8 mouse cellular contexts compared by ENCODE assay signal in genomic region chr16:20497980-20498676, GRCm38 (mm10). TPM values are rescaled to one million over a fixed set of nuclear protein-coding genes. Genes with fewer than 3 reads are reported as not detected.
A peak's percentile ranks its signal among the peaks of the same experiment; 100 is the strongest.
DNase-seq lines count a peak whose midpoint lies in the region; ATAC-seq and TF ChIP-seq lines count a peak whose summit lies in the region.

No protein-coding gene starts in this region.

- H3K79me2 ChIP-seq in heart, adult 2 months (replicated peaks; ENCODE audit: control insufficient read depth, insufficient read depth, low read length), result no peaks in the 10 kb centered on the region
- H3K79me2 ChIP-seq in MEL (ENCODE audit: control insufficient read depth, insufficient read depth, low read length, poor library complexity), result peaks cover 11% of the 10 kb centered on the region

- no peaks in the 10 kb centered on the region for H3K4me1 ChIP-seq in heart, adult 2 months (ENCODE audit: control insufficient read depth, insufficient read depth, low read length)
- H3K4me1 ChIP-seq in MEL (ENCODE audit: control insufficient read depth in 1 of 2, insufficient read depth in 2 of 2, low read length in 2 of 2), result peaks cover 5 to 8% of the 10 kb centered on the region in 2 experiments
- peaks cover 13% of the 10 kb centered on the region for H3K4me1 ChIP-seq in hindbrain, embryonic 12.5 days
- peaks cover 2% of the 10 kb centered on the region; the same call in 1 of the 2 replicates for H3K4me1 ChIP-seq in lung, postnatal 0 days (ENCODE audit: insufficient read depth, low read depth, low read length)

- H3K4me3 ChIP-seq in heart, adult 2 months, result peak overlapping the region; percentile 93
- H3K4me3 ChIP-seq in MEL (ENCODE audit: control insufficient read depth in 1 of 2, insufficient read depth in 1 of 2, low read depth in 2 of 2, low read length in 2 of 2), result peak overlapping the region; percentile 67 to 100
- H3K4me3 ChIP-seq in hindbrain, embryonic 12.5 days, result peak overlapping the region; percentile 76
- peak overlapping the region; percentile 78 for H3K4me3 ChIP-seq in lung, postnatal 0 days (ENCODE audit: low read depth, low read length)

- no peaks in the 10 kb centered on the region for H3K27me3 ChIP-seq in heart, adult 2 months (ENCODE audit: control insufficient read depth, insufficient read depth, low read length)
- no peaks in the 10 kb centered on the region for H3K27me3 ChIP-seq in MEL (ENCODE audit: control insufficient read depth in 1 of 2, insufficient read depth in 2 of 2, low read length in 2 of 2)
- peaks cover 11% of the 10 kb centered on the region for H3K27me3 ChIP-seq in hindbrain, embryonic 12.5 days
- no peaks in the 10 kb centered on the region for H3K27me3 ChIP-seq in lung, postnatal 0 days (replicated peaks; ENCODE audit: insufficient read depth, low read length)

- no peaks in the 10 kb centered on the region; the same call in 1 of the 2 replicates for H3K36me3 ChIP-seq in heart, adult 2 months (ENCODE audit: control insufficient read depth, insufficient read depth, low read length)
- H3K36me3 ChIP-seq in MEL (ENCODE audit: control insufficient read depth in 1 of 2, insufficient read depth in 2 of 2, low read length in 2 of 2), result peaks cover 13 to 17% of the 10 kb centered on the region in 2 experiments
- peaks cover 24% of the 10 kb centered on the region for H3K36me3 ChIP-seq in hindbrain, embryonic 12.5 days
- peaks cover 21% of the 10 kb centered on the region for H3K36me3 ChIP-seq in lung, postnatal 0 days (ENCODE audit: insufficient read depth, low read length)

- no peaks in the 10 kb centered on the region for H3K9me3 ChIP-seq in MEL (replicated peaks; ENCODE audit: insufficient read depth, low read length)
- no peaks in the 10 kb centered on the region for H3K9me3 ChIP-seq in hindbrain, embryonic 12.5 days (replicated peaks)
- H3K9me3 ChIP-seq in lung, postnatal 0 days (ENCODE audit: low read length), result no peaks in the 10 kb centered on the region

- 8% methylated on average over 16 of the region's 16 CpGs for WGBS in heart, adult 2 months
- WGBS in hindbrain, embryonic 12.5 days, result 9% methylated on average over 16 of the region's 16 CpGs
- WGBS in lung, postnatal 0 days, result 11% methylated on average over 16 of the region's 16 CpGs

- peak; percentile 1; the same call in 1 of the 2 replicates for ATAC-seq in hindbrain, embryonic 12.5 days (ENCODE audit: low FRiP score)
- peak; percentile 70 for ATAC-seq in lung, postnatal 0 days

- TF ChIP-seq CTCF in heart, adult 2 months (IDR thresholded peaks at IDR 0.05), result no peak
- no peak for TF ChIP-seq CTCF in MEL (IDR thresholded peaks at IDR 0.05 in 2 of 3, conservative IDR thresholded peaks at IDR 0.05 in 1 of 3; ENCODE audit: control insufficient read depth in 1 of 3, insufficient read depth in 1 of 3, low read depth in 2 of 3, low read length in 3 of 3, poor library complexity in 1 of 3, severe bottlenecking in 1 of 3)
- no peak for TF ChIP-seq CTCF in lung, postnatal 0 days (IDR thresholded peaks at IDR 0.05)

- no peak for DNase-seq in heart, adult 2 months
- DNase-seq in heart, adult 8-10 months (ENCODE audit: low spot score), result no peak
- no peak for DNase-seq in MEL (ENCODE audit: low read depth, low spot score)
- DNase-seq in lung, postnatal 0 days (ENCODE audit: low spot score), result no peak
- no peak for DNase-seq in adipocyte (ENCODE audit: low spot score)
- no peak for DNase-seq in right cerebral cortex, adult 2 months (ENCODE audit: low spot score in 2 of 2)
- no peak for DNase-seq in layer of hippocampus, adult 11-12 months (ENCODE audit: low spot score)

- TF ChIP-seq EP300 in heart, adult 2 months (IDR thresholded peaks at IDR 0.05; ENCODE audit: insufficient read depth, low read depth, low read length), result no peak
- no peak for TF ChIP-seq EP300 in MEL (IDR thresholded peaks at IDR 0.05; ENCODE audit: low read depth in 1 of 2, low read length in 2 of 2)
- TF ChIP-seq EP300 in lung, postnatal 0 days (IDR thresholded peaks at IDR 0.05), result 0 out of 2 replicates have a peak, but pooled peaks have one; percentile 23

- peak overlapping the region; percentile 26 for H3K9ac ChIP-seq in heart, adult 2 months (ENCODE audit: low read depth, low read length)
- H3K9ac ChIP-seq in MEL (ENCODE audit: control insufficient read depth, low read depth, low read length, poor library complexity, severe bottlenecking), result peak overlapping the region; percentile 48
- peak overlapping the region; percentile 82 for H3K9ac ChIP-seq in hindbrain, embryonic 12.5 days
- 0 out of 2 replicates have a peak overlapping the region, but pooled peaks have one; percentile 6 for H3K9ac ChIP-seq in lung, postnatal 0 days (replicated peaks; ENCODE audit: low read depth)

- TF ChIP-seq RAD21 in MEL (IDR thresholded peaks at IDR 0.05; ENCODE audit: low read depth, low read length), result no peak

- H3K27ac ChIP-seq in heart, adult 2 months, result peak overlapping the region; percentile 74
- peak overlapping the region; percentile 67 for H3K27ac ChIP-seq in MEL (ENCODE audit: control insufficient read depth, low read depth, low read length)
- H3K27ac ChIP-seq in hindbrain, embryonic 12.5 days, result peak overlapping the region; percentile 81; the same call in 1 of the 2 replicates
- H3K27ac ChIP-seq in lung, postnatal 0 days (ENCODE audit: low read length), result peak overlapping the region; percentile 80

- no peak for TF ChIP-seq POLR2A in heart, adult 2 months (IDR thresholded peaks at IDR 0.05; ENCODE audit: insufficient read depth, low read depth, low read length)
- no peak; a peak in 1 of 4 replicates for TF ChIP-seq POLR2A in MEL (IDR thresholded peaks at IDR 0.05; ENCODE audit: control insufficient read depth in 1 of 2, insufficient read depth in 1 of 2, low read depth in 1 of 2, low read length in 2 of 2, poor library complexity in 1 of 2)

- H3K4me2 ChIP-seq in hindbrain, embryonic 12.5 days (replicated peaks), result peak overlapping the region; percentile 85
- peak overlapping the region; percentile 80 for H3K4me2 ChIP-seq in lung, postnatal 0 days (replicated peaks; ENCODE audit: low read depth, low read length)

- intact Hi-C loops in heart, adult 2 months (cut with DNase I), result loop anchor here (1.0 to 5.0 kb wide), 7 partner anchors 18 to 267 kb away; partner anchors contain the start of genes Abcc5, Abcf3, Alg3 and Ap2m1

TF ChIP-seq in MEL, 35 proteins besides CTCF, POLR2A, EP300 and RAD21:
- TF ChIP-seq USF1 (IDR thresholded peaks at IDR 0.05; ENCODE audit: low read depth, low read length), result peak; percentile 62; the same call in 1 of the 2 replicates
- no peak for TF ChIP-seq GATA1 (IDR thresholded peaks at IDR 0.05; ENCODE audit: low read depth, low read length)

RNA-seq across cellular contexts. Expression of gene Eif2b5, which starts 0.5 kb away (rescaled TPM):
- total RNA-seq in heart, adult 2 months (2021), result 10 to 100 TPM; 49.9 to 60.1 TPM
- 26.0 and 40.5 TPM in 2 replicates for polyA plus RNA-seq in heart, adult 2 months (2012; rRNA removed)
- 10 to 100 TPM; 50.5 to 59.7 (median 55.2) TPM for total RNA-seq in heart, adult 8-10 months (2022)
- 131 and 137 TPM in 2 replicates for total RNA-seq in MEL (2012; rRNA removed)
- polyA plus RNA-seq in MEL (2012; ENCODE audit: insufficient read depth in 1 of 2, insufficient read length in 2 of 2, low read depth in 1 of 2, low replicate concordance in 2 of 2, missing spikeins in 1 of 2), result 100 to 1,000 TPM in 1 of 2 experiments, 10 to 100 TPM in 1; 91.1 to 115 TPM
- 118 and 127 TPM in 2 replicates for polyA plus RNA-seq in hindbrain, embryonic 12.5 days (2016; fragmentation: Nextera tagmentation; extraction: Ambion mirVana)
- 46.9 and 51.1 TPM in 2 replicates for polyA plus RNA-seq in lung, postnatal 0 days (2015; fragmentation: Nextera tagmentation; extraction: Ambion mirVana)

RNA-seq across cellular contexts. Expression of gene Dvl3, which starts 18.7 kb away (rescaled TPM):
- 10 to 100 TPM; 46.0 to 49.7 TPM for total RNA-seq in heart, adult 2 months (2021)
- 28.7 and 32.9 TPM in 2 replicates for polyA plus RNA-seq in heart, adult 2 months (2012; rRNA removed)
- total RNA-seq in heart, adult 8-10 months (2022), result 10 to 100 TPM; 45.9 to 51.0 (median 48.2) TPM
- total RNA-seq in MEL (2012; rRNA removed), result 4.0 and 4.1 TPM in 2 replicates
- 10 to 100 TPM in 1 of 2 experiments, not detected in 1; 20.5 TPM for polyA plus RNA-seq in MEL (2012; ENCODE audit: insufficient read depth in 1 of 2, insufficient read length in 2 of 2, low read depth in 1 of 2, low replicate concordance in 2 of 2, missing spikeins in 1 of 2)
- 51.6 and 60.5 TPM in 2 replicates for polyA plus RNA-seq in hindbrain, embryonic 12.5 days (2016; fragmentation: Nextera tagmentation; extraction: Ambion mirVana)
- polyA plus RNA-seq in lung, postnatal 0 days (2015; fragmentation: Nextera tagmentation; extraction: Ambion mirVana), result 10.3 and 10.5 TPM in 2 replicates

RNA-seq across cellular contexts. Expression of gene Ap2m1, which starts 37.1 kb away (rescaled TPM):
- 100 to 1,000 TPM; 195 to 211 TPM for total RNA-seq in heart, adult 2 months (2021)
- polyA plus RNA-seq in heart, adult 2 months (2012; rRNA removed), result 307 and 322 TPM in 2 replicates
- total RNA-seq in heart, adult 8-10 months (2022), result 100 to 1,000 TPM; 186 to 215 (median 203) TPM
- 185 and 199 TPM in 2 replicates for total RNA-seq in MEL (2012; rRNA removed)
- polyA plus RNA-seq in MEL (2012; ENCODE audit: insufficient read depth in 1 of 2, insufficient read length in 2 of 2, low read depth in 1 of 2, low replicate concordance in 2 of 2, missing spikeins in 1 of 2), result 1,000 to 10,000 TPM in 1 of 2 experiments, 100 to 1,000 TPM in 1; 312 to 1,810 TPM
- polyA plus RNA-seq in hindbrain, embryonic 12.5 days (2016; fragmentation: Nextera tagmentation; extraction: Ambion mirVana), result 901 and 915 TPM in 2 replicates
- polyA plus RNA-seq in lung, postnatal 0 days (2015; fragmentation: Nextera tagmentation; extraction: Ambion mirVana), result 402 and 427 TPM in 2 replicates

RNA-seq across cellular contexts. Expression of gene Abcf3, which starts 50.2 kb away (rescaled TPM):
- 10 to 100 TPM; 72.9 to 74.4 TPM for total RNA-seq in heart, adult 2 months (2021)
- 36.0 and 52.5 TPM in 2 replicates for polyA plus RNA-seq in heart, adult 2 months (2012; rRNA removed)
- total RNA-seq in heart, adult 8-10 months (2022), result 10 to 100 TPM; 62.4 to 85.5 (median 78.0) TPM
- 42.0 and 46.5 TPM in 2 replicates for total RNA-seq in MEL (2012; rRNA removed)
- 10 to 100 TPM in 1 of 2 experiments, not detected in 1; 79.6 TPM for polyA plus RNA-seq in MEL (2012; ENCODE audit: insufficient read depth in 1 of 2, insufficient read length in 2 of 2, low read depth in 1 of 2, low replicate concordance in 2 of 2, missing spikeins in 1 of 2)
- 72.7 and 76.2 TPM in 2 replicates for polyA plus RNA-seq in hindbrain, embryonic 12.5 days (2016; fragmentation: Nextera tagmentation; extraction: Ambion mirVana)
- polyA plus RNA-seq in lung, postnatal 0 days (2015; fragmentation: Nextera tagmentation; extraction: Ambion mirVana), result 36.3 and 39.6 TPM in 2 replicates

Comparison
In these comparisons a context has a peak if more than half of its experiments do, and no peak if none do; other contexts are left out.
1. H3K9ac ChIP-seq: peak in every context shown above with its lines; median percentile 82 in hindbrain, embryonic 12.5 days; 48 in MEL; 26 in heart, adult 2 months; 6 in lung, postnatal 0 days.